Mouse (Mus musculus) MEL-GATA-1-ER (cell line): ENCODE data around the gene Cpne1.

Experiments
- DNase-seq: peaks from one replicate; pipeline ENCODE4 v3.0.0-alpha.2; 2012; ENCODE audit warnings: low read depth; ENCODE audit errors: extremely low read depth

Gene Cpne1

DNA sequence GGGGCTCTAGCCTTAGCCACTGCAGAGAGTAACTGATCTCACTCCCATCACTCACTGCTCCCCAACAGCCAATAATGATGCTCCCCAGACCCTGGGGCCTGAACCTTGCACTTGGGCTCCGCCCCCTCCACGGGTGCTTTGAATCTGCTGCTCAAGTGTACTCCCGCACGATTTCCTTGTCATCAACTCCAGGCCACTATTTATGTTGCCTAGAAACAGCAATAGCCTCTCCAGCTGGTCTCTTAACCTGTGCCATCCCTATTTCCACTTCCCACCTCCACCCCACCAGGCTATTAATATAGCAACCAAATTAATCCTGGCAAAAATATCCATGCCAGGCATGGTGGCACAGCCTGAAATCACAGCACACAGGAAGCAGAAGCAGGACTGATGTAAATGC lies 32.1 kb downstream of the Cpne1 start:
- no peak for DNase-seq

DNA sequence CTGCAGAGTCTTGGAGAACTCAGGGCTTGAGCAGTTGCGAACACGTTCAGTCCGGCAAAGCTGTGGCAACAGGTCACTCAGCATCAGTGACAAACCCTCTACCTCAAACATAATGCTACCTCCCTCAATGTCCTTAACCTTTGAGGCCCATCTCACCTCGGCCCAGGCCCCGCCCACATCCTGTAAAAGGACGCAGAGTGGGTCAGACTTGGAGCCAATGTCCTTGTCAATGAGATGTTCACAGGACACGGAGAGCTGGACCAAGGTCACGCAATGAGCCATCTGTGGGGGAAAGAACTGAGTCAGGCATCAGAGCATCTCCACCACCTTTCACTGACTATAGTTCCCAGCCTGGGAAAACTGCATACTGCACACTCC lies 32.6 kb downstream of the Cpne1 start:
- no peak for DNase-seq

DNA sequence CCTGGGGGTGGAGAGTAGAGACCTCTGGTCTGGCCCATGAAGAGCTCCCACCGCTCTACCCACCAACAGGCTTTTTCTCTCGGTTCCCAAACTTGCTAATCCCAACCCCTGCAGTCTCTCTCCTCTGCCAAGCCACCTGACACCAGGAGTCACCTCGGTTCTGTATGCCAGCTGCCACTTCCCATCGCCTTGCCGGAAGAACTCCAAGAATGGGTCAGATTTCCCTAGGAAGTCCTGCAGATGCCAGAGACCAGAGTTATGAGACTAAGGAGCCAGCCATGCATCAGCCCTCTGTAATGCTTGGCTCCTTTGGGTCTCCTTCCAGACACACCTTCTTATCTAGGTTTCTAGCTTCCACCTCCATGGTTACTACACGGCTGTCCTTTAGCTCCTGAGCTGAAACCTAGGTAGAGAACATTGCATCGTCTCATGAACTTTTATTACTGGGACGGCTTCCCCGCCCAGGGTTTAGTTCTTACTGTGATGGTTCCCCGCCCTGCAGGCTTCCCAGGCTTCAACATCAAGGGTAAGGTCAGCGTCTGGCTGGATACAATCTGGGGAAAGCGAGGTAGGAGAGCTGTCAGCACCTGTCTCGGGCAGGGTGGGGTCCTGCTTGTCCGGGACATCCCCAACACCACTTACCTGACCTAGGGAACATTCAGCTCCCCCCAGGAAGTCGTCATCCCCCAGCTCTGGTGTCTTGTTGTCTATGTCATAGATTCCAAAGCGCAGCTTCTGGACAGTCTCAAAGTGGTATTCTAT lies 33.2 kb downstream of the Cpne1 start:
- no peak for DNase-seq

GRCm38 (mm10) chr2:156077461-156077860 lies 34.3 kb downstream of the Cpne1 start:
- DNase-seq = no peak

- DNase-seq = no peak
Observed at GRCm38 (mm10) chr2:156073725-156074124, 38.0 kb downstream of the Cpne1 start.

- no peak for DNase-seq
Observed at GRCm38 (mm10) chr2:156071236-156071635, 40.5 kb downstream of the Cpne1 start.

GRCm38 (mm10) chr2:156067916-156068315 lies 43.8 kb downstream of the Cpne1 start:
- DNase-seq = no peak

GRCm38 (mm10) chr2:156066126-156066525 lies 45.6 kb downstream of the Cpne1 start:
- no peak for DNase-seq

DNA sequence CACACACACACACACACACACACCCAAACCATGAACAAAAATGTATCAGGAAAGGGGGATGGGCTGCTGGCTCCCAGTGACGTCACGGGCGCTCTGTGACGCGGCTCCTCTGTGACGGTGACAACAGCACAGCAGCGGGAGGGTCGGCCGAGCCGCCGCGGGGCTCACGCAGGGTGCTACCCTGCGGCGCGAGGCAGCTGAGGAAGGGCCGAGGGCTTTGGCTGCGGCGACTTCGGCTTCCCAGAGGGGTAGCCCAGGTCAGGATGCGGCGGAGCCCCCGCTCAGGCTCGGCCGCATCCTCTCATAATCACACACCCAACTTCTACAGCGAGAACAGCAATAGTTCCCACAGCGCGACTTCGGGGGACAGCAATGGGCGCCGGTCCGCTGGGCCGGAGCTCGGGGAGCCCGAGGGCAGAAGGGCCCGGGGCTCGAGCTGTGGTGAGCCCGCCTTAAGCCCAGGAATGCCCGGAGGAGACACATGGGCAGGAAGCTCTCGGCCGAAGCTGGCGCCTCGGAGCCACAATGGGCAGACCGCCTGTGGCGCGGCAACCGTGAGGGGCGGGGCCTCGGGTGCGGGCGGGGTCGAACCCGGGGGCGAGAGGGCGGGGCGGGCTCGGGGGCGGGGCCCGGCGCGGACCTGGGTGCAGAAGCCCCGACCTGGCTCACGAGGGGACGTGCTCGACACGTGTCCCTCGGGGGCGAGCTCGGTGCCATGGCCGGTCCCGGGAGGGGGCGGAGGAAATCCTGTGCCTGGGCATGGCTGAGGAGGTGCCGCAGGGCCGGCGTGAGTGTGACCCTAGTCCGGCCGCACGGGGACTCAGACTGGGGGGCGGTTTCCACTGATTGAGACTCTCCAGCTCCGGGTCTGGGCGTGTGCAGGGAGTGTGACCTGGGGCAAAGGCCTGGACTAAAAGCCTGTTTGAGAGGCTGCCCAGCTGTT lies 46.4 kb downstream of the Cpne1 start, which contains the start of gene Spag4:
Gene Spag4 (plus strand): TSS at position 77 of the 943 bp plus-strand sequence.
- peak; percentile 46 for DNase-seq

DNA sequence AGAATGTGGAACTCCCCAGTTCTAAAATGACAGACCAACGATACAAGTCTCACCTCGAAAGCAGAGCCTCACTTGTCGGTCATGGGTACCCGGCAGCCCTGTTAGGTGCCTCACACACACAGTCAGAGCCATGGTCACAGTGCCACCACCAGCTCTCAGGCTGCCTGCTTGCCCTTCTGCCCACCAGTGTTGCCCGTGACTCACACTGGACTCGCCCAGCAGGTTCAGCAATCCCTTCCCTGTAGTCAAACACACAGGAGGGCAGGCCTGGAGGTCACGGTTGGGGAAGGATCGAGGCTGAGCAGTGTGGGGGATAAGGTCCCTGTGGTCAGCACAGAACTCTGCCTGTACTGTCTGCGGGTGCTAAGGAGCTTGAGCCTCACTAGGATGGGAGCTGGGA lies 58.9 kb downstream of the Cpne1 start, which contains the start of gene Fer1l4:
Gene Fer1l4 (minus strand): TSS at position 132 of the 400 bp plus-strand sequence.
- DNase-seq = no peak

DNA sequence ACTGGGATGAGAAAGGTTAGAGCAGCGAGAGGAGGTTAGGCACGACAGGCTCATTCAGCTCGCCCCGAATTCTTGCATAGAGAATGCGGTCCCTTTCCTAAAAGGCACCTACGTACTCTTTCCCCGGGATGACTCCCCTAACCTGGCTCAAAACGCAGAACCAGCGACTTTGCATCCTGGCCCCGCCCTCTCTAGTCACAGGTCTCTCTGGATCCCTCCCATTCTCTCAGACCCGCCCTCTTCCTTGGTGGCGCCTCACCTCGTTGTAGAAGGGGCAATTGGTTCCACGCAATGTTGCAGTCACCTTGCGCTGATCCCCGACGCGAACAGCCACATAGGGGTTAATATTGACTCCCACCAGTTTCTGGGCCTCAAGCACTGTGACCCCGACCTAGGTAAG lies 63.8 kb downstream of the Cpne1 start:
- no peak for DNase-seq

DNA sequence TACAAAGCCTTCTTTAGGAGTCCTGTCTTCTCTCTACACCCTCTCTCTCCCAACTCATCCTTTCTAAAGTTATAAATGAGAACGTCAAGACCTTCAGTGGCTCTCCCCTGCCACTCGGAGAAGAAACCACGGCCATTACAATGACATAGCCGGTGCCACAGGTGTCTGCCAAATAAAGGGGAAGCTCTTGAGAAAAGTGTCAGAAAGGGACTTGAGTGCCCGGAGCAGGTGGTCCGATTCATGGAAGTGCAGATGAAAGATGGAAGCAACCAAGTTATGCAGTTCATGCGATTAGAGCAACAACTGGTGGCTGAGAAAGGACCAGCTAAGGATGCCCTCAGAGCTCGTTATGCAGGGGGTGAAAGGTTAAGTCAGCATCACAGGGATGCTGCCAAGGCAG lies 68.9 kb downstream of the Cpne1 start:
- DNase-seq = no peak

DNA sequence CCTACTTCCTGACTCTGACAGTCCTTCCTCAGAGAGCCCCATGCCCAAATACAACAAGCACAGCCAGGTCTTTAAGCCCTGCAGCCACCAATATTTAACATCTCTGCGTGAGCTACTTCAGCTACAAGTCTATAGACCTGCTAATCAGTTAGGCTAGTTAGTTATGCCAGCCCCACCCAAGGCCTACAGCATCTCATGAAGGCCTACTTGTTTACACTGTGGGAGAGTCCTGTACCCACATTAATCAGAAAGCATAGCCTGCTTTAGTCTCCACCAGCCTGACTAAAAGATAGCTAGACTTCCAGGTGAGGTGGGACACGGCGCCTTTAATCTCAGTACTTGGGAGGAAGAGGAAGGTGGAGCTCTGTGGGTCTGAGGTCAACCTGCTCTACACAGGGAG lies 72.4 kb downstream of the Cpne1 start:
- no peak for DNase-seq

- no peak for DNase-seq
Observed at GRCm38 (mm10) chr2:156025482-156025881, 86.3 kb downstream of the Cpne1 start.
